Mouse (Mus musculus) intestine, embryonic 14.5 days (tissue): Measurements from ENCODE around the gene Nipal3. TPM values are rescaled to one million over a fixed set of nuclear protein-coding genes. Genes with fewer than 3 reads are reported as not detected.

ENCODE experiments used
- ATAC-seq: fragments of 200-750 bp; cut with Nextera tagmentation; replicated peaks from 2 replicates; pipeline ENCODE4 v1.8.0; 2017; ENCODE audit warnings: low read depth, moderate number of reproducible peaks, moderate TSS enrichment, moderate library complexity; ENCODE audit not compliant: low FRiP score, low TSS enrichment
- DNase-seq: peaks from one replicate; pipeline ENCODE4 v3.0.0-alpha.2; 2018; ENCODE audit warnings: low spot score
- H3K27ac ChIP-seq: fragments of 300-500 bp; sonication (generic); 2 replicates; pipeline ENCODE4 v1.5.1; 2014; ENCODE audit warnings: low read depth, mild to moderate bottlenecking, control low read depth
- H3K27me3 ChIP-seq: fragments of 300-500 bp; sonication (generic); replicated peaks from 2 replicates; pipeline ENCODE4 v1.6.1; 2014; ENCODE audit warnings: low read length, control low read depth; ENCODE audit not compliant: control insufficient read depth, insufficient read depth
- H3K36me3 ChIP-seq: fragments of 300-500 bp; sonication (generic); 2 replicates; pipeline ENCODE4 v1.6.1; 2014; ENCODE audit warnings: low read length, control low read depth; ENCODE audit not compliant: control insufficient read depth, insufficient read depth
- H3K4me1 ChIP-seq: fragments of 300-500 bp; sonication (generic); replicated peaks from 2 replicates; pipeline ENCODE4 v1.6.1; 2014; ENCODE audit warnings: low read length, control low read depth, mixed read lengths; ENCODE audit not compliant: control insufficient read depth, insufficient read depth
- H3K4me2 ChIP-seq: fragments of 300-500 bp; sonication (generic); 2 replicates; pipeline ENCODE4 v1.6.1; 2014; ENCODE audit warnings: low read length
- H3K4me3 ChIP-seq: fragments of 300-500 bp; sonication (generic); 2 replicates; pipeline ENCODE4 v1.5.1; 2014; ENCODE audit warnings: low read depth, low read length, control low read depth, mixed read lengths
- H3K9ac ChIP-seq: fragments of 300-500 bp; sonication (generic); 2 replicates; pipeline ENCODE4 v1.6.1; 2014; ENCODE audit warnings: mild to moderate bottlenecking, low read length
- H3K9me3 ChIP-seq: fragments of 300-500 bp; sonication (generic); 2 replicates; pipeline ENCODE4 v1.6.1; 2016; ENCODE audit warnings: low read length, control low read depth; ENCODE audit not compliant: control insufficient read depth
- WGBS: fragments of 180-500 bp; shearing (Covaris S2); extraction: QIAGEN DNeasy Blood & Tissue Kit; methylation state at CpG from one replicate; pipeline ENCODE4 v1.1.7; 2014; 5-methylcytosine and 5-hydroxymethylcytosine counted together
- polyA plus RNA-seq: library from polyadenylated mRNA; unstranded; fragments of >200 nt; fragmentation: Nextera tagmentation; extraction: Ambion mirVana; gene quantifications from 2 replicates; pipeline ENCODE4 v1.2.1, GENCODE M21; 2014

The Nipal3 gene
- polyA plus RNA-seq, 1 experiment from 2014 or later: 4.3 TPM

- 62% methylated on average over 2 of the region's 2 CpGs for WGBS
- peaks cover 7% of the 10 kb centered on the region; the same call in 1 of the 2 replicates for H3K9me3 ChIP-seq
- no peaks in the 10 kb centered on the region for H3K27me3 ChIP-seq
- H3K36me3 ChIP-seq: no peaks in the 10 kb centered on the region
- DNase-seq (no peak), ATAC-seq (no peak)
- H3K27ac ChIP-seq: no peak overlapping the region
- H3K4me2 ChIP-seq: no peak overlapping the region
- H3K9ac ChIP-seq: no peak overlapping the region
- no peaks in the 10 kb centered on the region for H3K4me1 ChIP-seq
- no peak overlapping the region for H3K4me3 ChIP-seq
Measured at GRCm38 (mm10) chr4:135530270-135530669, 35.4 kb upstream of the Nipal3 start.

DNA sequence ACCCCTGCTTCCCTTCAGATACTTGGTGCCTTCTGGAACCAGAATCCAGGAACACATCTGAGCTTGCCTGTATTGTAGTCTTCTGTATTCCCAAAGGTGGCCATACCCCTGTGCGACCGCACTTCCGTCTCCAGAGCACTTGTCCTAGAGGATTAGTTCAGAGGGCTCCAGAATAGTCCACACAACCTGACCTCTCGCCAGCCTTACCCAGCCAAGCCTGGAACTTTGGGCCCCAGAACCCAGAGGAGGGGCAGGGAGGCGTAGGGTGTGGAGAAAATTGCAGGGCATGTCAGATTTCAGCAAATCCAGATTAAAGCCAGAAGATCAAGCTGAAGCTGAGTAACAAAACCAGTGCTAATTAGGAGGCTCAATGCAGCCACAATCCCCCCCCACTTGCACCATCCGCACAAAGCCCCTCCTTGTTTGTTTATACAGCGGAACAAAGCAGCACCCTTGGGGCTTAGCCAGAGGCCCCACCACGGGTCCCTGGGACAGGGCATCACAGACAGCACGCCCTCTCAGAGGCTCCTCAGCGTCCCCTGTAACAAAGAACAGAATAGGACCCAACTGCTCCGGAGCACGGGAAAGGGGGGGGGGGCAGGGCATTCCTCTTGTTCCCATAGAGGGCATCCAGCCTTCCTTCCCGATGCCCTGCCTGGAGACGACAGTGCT, 31.3 kb upstream of the Nipal3 start:
- Histone ChIP-seq H3K9me3 (peaks cover 7% of the 10 kb centered on the region; the same call in 1 of the 2 replicates), H3K36me3 (no peaks in the 10 kb centered on the region), H3K9ac (no peak overlapping the region), H3K27me3 (no peaks in the 10 kb centered on the region), H3K4me2 (no peak overlapping the region), H3K4me3 (no peak overlapping the region), H3K27ac (no peak overlapping the region), H3K4me1 (0 out of 2 replicates have a peak, but pooled peaks cover 6% of the 10 kb centered on the region)
- ATAC-seq (no peak), DNase-seq (no peak)
- WGBS: 36% methylated on average over 14 of the region's 14 CpGs

DNA sequence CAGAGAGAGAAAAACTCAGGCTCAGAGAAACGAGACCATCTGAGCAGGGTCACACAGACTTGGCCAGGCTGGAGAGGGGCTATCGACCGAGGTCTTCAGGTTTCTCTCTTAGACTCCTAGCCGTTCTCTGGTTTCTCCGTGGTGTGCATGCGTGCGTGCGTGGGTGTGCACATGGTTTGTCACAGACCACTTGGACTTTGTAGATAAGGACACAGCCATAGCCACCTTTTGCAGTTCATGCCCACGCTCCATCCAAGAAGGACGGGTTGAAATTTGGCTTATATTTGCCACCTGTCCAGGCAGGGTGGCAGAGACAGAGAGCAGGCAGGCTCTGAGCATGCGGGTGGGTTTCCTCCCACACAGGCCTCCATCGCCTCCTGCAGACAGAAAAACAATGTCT, 30.2 kb upstream of the Nipal3 start:
- no peak overlapping the region for H3K4me2 ChIP-seq
- H3K9ac ChIP-seq: no peak overlapping the region
- H3K4me3 ChIP-seq: no peak overlapping the region
- 0 out of 2 replicates have a peak, but pooled peaks cover 6% of the 10 kb centered on the region for H3K4me1 ChIP-seq
- no peaks in the 10 kb centered on the region for H3K36me3 ChIP-seq
- H3K9me3 ChIP-seq: no peaks in the 10 kb centered on the region
- H3K27ac ChIP-seq: no peak overlapping the region
- DNase-seq (no peak), ATAC-seq (no peak)
- H3K27me3 ChIP-seq: no peaks in the 10 kb centered on the region
- 67% methylated on average over 12 of the region's 12 CpGs for WGBS

DNA sequence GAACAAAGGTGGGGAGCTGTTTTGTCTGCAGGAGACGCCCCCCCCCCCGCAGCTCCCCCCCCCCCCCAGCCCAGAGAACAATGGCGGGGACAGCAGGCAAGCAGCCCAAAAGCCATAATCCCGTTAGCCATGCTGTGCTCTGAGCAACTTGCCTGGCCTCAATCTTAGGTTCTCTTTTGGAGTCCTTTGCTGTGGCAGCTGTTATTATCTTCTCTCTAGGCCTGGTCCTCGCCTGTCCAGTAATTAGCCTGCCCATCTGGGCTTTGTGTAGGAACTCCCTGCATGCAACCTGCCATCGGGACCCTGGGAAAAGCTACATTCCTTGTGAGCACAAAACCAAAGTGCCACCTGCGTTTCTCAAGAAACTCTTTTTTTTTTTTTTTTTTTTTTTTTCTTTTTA, 29.1 kb upstream of the Nipal3 start:
- 0 out of 2 replicates have a peak overlapping the region, but pooled peaks have one; percentile 27 for H3K27ac ChIP-seq
- H3K9me3 ChIP-seq: no peaks in the 10 kb centered on the region
- ATAC-seq (no peak), DNase-seq (no peak)
- 15% methylated on average over 6 of the region's 7 CpGs for WGBS
- H3K9ac ChIP-seq: no peak overlapping the region
- H3K4me1 ChIP-seq: 0 out of 2 replicates have a peak, but pooled peaks cover 6% of the 10 kb centered on the region
- H3K27me3 ChIP-seq: no peaks in the 10 kb centered on the region
- no peak overlapping the region for H3K4me2 ChIP-seq
- H3K36me3 ChIP-seq: no peaks in the 10 kb centered on the region
- H3K4me3 ChIP-seq: no peak overlapping the region

DNA sequence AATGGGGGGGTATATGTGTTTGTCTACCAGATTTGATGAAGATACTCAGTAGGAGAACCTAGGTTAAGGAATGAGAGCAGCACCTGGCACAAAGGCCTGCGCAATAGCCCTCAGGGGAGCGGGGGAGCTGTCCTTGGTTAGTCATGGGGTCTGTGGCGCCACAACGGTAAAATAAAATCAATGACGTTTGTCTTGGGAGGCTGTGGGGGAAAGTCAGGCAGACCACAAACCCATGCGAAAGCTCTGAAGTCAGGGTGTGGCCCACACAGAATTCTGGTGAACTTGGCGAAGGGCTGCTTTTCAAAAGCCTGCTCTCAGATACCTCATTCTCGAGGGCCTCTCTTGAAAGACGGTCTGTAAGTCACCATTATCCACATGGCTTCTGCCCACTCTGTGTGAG, 25.6 kb upstream of the Nipal3 start:
- no peak for DNase-seq
- H3K36me3 ChIP-seq: no peaks in the 10 kb centered on the region
- WGBS: 75% methylated on average over 9 of the region's 9 CpGs
- H3K9me3 ChIP-seq: no peaks in the 10 kb centered on the region
- H3K9ac ChIP-seq: no peak overlapping the region
- no peaks in the 10 kb centered on the region for H3K27me3 ChIP-seq
- no peak overlapping the region for H3K4me2 ChIP-seq
- H3K27ac ChIP-seq: no peak overlapping the region
- H3K4me3 ChIP-seq: no peak overlapping the region
- 0 out of 2 replicates have a peak, but pooled peaks cover 6% of the 10 kb centered on the region for H3K4me1 ChIP-seq
- ATAC-seq: no peak

- no peaks in the 10 kb centered on the region for H3K36me3 ChIP-seq
- ATAC-seq (no peak), DNase-seq (no peak)
- H3K9me3 ChIP-seq: no peaks in the 10 kb centered on the region
- no peaks in the 10 kb centered on the region for H3K4me1 ChIP-seq
- no peaks in the 10 kb centered on the region for H3K27me3 ChIP-seq
- H3K4me2 ChIP-seq: no peak overlapping the region
- H3K27ac ChIP-seq: no peak overlapping the region
- no peak overlapping the region for H3K4me3 ChIP-seq
- 65% methylated on average over 12 of the region's 12 CpGs for WGBS
- H3K9ac ChIP-seq: no peak overlapping the region
Measured at GRCm38 (mm10) chr4:135518135-135518534, 23.3 kb upstream of the Nipal3 start.

DNA sequence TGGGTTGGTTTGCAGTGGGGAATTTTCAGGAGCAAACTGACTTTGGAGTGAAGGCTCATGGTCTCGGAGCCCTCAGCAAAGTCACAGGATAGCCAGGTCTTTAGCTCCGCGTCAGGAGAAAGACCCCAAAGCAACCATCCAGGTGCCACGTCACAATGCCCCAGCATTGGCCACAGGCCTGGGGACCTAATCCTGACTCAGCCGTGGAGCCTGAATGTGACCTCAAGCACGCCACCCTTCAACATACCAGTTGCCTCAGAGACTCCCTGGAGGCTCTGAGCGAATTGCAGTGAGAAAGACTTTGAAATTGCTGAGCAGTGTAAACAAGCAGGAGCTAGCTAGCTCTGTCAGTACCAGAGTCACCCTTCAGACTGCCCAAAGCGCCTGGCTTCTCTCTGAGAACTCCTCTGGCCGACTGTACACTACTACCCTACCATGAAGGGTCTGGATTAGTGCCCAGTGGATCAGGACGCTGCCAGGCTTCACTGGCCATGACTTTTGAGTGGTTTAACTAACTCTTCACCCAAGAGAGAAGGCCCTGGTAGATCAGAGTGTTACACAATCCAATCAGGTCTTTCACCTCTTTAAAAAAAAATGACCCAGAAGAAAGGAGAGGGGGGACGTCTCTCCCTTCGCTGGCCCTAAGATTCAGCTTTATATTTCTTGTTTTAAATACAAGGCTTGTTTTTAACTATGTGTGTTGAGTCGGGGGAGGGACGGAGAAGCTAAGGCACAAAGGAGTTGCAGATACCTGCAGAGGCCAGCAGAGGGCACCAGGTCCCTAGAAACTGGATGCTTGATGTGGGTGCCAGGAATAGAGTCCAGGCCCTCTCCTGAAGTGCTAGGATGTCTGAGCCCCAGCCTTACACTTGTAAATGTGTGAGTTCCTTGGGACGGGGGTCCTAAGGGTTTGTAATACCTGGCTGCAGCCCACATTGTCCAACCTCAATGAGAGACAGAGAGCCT, 21.8 kb upstream of the Nipal3 start:
- no peak overlapping the region for H3K9ac ChIP-seq
- no peak overlapping the region for H3K4me2 ChIP-seq
- H3K9me3 ChIP-seq: no peaks in the 10 kb centered on the region
- 50% methylated on average over 15 of the region's 15 CpGs for WGBS
- no peak overlapping the region for H3K4me3 ChIP-seq
- H3K4me1 ChIP-seq: no peaks in the 10 kb centered on the region
- no peak overlapping the region for H3K27ac ChIP-seq
- DNase-seq: no peak
- no peaks in the 10 kb centered on the region for H3K36me3 ChIP-seq
- no peak for ATAC-seq
- H3K27me3 ChIP-seq: no peaks in the 10 kb centered on the region

DNA sequence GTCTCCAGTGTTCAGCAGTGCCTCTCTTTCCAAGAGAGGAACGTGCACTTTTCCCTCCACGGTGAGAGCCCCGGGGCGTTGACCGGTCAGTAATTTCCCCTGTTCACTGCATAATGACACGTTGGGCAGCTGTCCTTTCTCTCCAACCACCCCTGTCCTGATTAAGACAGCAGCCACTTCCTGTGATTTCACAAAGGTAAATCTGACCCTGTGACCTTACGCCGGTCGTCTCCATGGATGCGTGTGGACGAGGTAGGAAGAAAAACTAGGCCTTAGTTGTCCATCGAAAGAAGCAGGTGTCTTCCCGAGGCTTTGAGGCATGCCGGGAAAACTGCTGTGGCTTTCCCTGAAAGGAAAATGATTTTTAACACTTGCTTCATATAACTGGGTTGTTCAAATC, 20.1 kb upstream of the Nipal3 start:
- no peak for DNase-seq
- Histone ChIP-seq H3K4me2 (no peak overlapping the region), H3K36me3 (no peaks in the 10 kb centered on the region), H3K9ac (no peak overlapping the region), H3K27ac (no peak overlapping the region), H3K4me3 (no peak overlapping the region), H3K4me1 (no peaks in the 10 kb centered on the region), H3K9me3 (no peaks in the 10 kb centered on the region), H3K27me3 (no peaks in the 10 kb centered on the region)
- no peak for ATAC-seq
- 70% methylated on average over 14 of the region's 14 CpGs for WGBS
